Mouse (Mus musculus): ENCODE measurements around the gene Slc6a13.

Gene Slc6a13

DNA sequence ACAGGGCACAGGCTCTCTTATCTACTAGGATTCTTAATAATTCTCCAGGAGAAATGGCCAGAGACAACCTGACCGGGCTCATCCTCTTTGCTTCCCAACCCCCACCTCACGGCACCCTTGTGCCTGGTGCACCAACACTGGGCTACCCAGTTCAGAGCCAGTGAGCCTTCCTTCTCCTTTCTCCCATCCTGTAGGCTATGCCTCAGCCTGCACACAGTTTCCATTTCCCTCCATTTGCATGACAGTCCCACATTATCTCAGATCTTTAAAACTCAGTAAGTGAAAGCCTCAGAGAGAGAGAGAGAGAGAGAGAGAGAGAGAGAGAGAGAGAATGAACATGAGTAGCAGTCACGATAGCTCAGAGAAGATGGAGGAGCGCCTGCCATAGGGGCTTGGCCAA lies 78.2 kb downstream of the Slc6a13 start:
- no peak for DNase-seq (ENCODE audit: low spot score in 2 of 2)

DNA sequence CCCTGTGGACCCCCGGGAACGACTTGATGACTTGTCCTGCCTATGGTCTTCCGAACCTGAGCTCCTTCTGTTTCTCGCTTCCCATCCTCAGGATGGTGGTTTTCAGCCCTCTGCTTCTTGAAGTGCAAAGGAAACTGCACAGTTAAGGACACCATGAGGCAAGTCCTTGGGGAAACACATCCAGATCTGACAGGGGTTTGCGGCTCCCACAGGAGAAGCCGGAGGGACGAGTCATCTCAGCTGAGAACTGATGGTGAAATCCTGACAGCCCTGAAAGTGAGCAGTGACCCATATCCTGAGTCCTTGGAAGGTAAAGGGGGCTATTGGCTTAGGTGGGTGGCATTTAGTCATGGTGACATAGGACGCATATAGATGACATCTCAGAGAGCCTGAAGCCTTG lies 80.5 kb downstream of the Slc6a13 start:
- DNase-seq (ENCODE audit: low spot score in 2 of 2): no peak

DNA sequence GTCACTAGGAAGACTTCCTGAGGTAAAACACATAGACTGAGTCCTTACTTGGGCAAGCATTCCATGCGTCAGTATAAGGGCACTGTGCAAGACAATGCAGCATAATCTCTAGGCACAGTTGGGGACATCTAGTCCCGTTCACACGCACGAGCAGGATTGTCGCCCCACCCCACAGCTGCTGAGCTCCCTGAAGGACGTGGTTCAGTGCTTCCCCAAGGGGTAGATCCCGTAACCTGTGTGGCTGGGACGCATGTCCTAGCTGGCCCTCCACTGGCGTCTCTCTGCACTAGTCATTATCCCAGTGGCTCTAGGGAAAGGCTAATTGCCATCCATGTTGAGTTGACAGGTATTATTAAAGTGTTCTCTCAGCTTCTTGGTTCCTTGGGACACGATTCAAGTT lies 82.0 kb downstream of the Slc6a13 start:
- DNase-seq (ENCODE audit: low spot score in 2 of 2): no peak

DNA sequence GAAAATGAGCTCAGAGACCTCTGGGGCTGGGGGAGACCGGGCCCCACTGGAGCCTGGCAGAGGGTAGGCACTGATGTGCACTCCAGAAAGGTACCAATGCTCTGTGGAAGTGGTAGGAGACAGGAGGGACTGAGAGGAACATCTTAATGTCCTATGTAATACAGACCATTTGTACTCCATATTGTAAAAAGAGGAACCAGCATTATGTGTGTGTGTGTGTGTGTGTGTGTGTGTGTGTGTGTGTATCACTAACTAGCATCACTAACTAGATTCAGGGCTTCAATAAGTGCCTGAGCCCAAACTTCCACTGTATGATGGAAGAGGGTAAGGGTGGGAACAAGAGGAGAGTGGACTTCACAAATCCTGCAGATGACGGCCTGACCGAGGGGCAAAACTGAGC lies 85.4 kb downstream of the Slc6a13 start:
- DNase-seq (ENCODE audit: low spot score in 2 of 2): no peak
